Mouse (Mus musculus): ENCODE measurements around the gene Gpr142.

The Gpr142 gene

DNA sequence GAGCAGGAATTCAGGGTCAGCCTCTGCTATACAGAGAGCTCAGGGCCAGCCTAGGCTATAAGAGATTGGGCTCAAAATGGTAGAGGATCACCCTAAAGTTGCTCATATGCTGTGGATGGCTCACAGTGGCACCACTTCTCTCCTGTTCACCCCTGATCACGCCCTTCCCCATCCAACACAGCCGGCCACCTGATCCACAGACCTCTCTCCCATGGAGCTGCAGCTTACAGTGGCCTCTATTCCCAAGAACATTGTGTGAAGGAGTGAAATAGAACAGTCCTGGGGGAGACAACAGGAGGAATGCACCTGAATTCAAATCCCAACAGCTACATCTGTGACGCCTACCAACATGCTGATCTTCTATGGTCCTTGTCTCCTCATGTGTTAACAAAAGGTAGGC is at the start of gene Gpr142:
TSS of gene Gpr142 (plus strand) at position 301 of the 400 bp plus-strand sequence.
- TF ChIP-seq GATA4 (IDR thresholded peaks at IDR 0.05; ENCODE audit: insufficient replicate concordance, low read length): no peak

DNA sequence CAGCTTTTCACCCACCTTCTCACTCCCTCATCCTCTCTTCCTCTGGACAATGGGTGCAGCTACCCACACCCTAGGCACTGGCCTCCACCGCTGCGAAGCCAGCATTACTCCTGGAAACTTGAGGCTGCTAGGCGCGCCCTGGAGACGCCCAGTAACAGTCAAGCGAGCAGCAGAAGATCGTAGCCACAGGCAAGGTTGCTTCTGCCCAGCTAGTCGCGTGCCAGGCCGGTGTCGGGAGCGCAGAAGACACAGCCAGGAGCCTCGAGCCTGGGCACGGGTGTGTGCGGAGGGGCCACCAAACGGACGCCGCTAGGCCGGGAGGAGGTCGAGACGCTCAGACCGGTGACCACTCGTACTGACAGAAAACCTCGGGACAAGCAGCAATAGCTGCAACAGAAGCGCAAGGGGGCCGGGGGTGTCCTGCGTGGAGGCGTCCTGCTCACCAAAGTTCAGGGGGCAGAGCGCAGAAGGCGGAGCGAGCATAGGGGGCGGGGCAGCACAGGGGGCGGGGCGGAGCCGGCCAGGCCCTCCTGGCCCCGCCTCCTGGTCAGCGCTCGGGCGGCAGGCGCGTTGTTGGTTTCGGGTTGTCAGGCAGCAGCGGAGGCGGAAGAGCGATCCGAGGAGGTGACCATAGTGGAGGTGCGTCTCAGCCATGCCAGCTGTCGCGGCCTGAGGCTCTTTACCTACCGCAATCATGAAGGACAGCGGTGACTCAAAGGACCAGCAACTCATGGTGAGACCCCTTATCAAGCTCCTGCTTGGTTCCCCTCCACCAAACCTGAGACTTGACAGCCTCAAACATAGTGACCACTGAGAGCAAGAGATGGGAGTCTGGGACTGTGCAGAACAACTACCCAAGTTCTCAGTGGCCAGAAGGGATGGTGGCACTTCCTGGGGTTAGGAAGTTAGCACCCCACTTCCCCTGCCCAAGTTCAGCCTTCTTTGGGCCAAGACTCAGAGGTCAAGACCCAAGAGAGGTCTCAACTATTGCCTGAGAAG is 33.6 kb upstream of the Gpr142 start, which contains the start of gene Kif19a:
TSS of gene Kif19a (plus strand) at position 569 of the 999 bp plus-strand sequence.
- no peak for TF ChIP-seq GATA4 (IDR thresholded peaks at IDR 0.05; ENCODE audit: insufficient replicate concordance, low read length)

DNA sequence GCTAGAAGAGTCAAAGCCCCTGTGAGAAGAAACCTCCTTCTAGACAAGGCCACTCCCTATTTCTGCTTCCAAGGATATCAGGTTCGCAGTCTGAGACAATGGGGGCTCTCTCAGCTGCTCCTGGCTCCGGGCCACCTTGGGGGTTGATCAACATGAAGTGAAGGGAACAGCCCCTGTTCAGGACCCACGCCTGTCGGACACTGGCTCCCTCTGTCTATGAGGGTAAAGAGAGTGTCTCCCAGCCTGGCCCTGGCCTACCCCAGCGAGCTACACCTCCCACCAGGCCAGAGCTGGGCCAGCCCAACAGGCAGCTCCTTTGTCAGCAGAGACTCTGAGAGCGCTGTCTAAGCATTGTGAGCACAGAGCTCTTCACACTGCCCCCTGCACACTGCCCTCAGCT is 28.8 kb upstream of the Gpr142 start:
- no peak for TF ChIP-seq GATA4 (IDR thresholded peaks at IDR 0.05; ENCODE audit: insufficient replicate concordance, low read length)

DNA sequence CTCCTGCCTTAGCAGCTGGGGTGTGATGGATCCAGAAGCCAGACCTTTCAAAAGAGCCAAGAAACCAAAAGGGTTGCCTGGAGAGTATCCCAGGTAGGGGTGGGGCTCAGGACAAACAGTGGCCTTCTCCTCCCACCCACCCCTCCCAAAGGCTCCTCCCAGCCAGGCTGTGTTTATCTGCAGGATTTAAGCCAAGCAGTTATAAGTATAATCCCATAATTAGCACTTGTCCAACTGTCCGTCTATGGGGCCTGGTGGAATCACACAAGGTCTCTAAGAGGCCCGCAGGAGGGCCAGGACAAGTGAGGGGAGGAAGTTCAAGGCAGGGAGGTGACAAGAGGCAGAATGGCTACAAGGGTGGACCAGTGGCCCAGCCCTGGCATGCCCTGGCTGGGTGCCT is 26.8 kb upstream of the Gpr142 start:
- TF ChIP-seq GATA4 (IDR thresholded peaks at IDR 0.05; ENCODE audit: insufficient replicate concordance, low read length): no peak

DNA sequence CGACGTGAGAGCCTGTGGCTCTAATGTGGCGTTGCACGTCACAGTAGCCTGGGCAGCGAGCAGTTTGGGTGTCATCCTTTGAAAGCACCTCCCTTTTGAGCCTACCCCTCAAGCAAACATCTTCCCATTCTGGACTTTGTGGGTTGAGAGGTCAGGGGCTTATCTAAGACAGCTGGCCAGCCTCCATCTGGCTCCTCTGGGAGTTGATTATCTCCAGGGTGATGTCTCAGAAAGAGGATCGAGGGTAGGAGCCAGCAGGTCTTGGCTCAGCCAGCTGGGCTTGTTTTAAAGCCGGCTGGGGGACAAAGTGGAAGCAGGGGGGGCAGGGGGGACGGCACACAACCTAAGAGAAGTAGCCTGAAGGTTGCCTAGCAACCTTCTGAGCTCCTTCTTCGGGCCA is 18.6 kb upstream of the Gpr142 start:
- TF ChIP-seq GATA4 (IDR thresholded peaks at IDR 0.05; ENCODE audit: insufficient replicate concordance, low read length): no peak

DNA sequence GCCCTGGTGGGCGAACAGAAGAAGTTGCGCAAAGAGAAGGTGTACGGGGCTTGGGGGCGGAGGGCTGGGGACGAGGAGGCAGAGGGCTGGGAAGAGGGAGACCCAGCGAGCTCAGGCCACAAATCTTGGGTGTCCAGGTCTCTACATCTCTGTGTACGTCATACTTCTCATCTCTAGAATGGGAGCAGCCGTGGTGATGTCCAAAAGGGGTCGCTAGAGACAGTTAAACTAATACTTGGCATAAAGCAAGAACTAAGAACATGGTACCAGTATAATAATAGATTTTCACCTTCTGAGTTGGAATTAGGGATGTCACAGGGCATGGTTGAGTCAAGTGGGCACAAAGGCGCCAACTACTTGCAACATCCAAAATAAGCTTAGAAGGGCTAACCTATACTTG is 12.8 kb upstream of the Gpr142 start:
- TF ChIP-seq GATA4 (IDR thresholded peaks at IDR 0.05; ENCODE audit: insufficient replicate concordance, low read length): no peak

DNA sequence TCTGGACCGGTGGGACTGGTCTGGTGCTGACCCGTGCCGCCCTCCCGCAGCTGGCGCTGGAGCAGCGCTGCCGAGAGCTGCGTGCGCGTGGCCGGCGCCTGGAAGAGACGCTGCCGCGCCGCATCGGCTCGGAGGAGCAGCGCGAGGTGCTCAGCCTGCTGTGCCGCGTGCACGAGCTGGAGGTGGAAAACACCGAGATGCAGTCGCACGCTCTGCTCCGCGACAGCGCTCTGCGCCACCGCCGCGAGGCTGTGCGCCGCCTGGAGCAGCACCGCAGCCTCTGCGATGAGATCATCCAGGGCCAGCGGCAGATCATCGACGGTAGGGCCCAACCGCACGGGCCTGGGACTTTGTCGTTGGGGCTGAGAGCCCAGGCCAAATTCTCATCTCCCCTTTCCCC is 12.4 kb upstream of the Gpr142 start:
- no peak for TF ChIP-seq GATA4 (IDR thresholded peaks at IDR 0.05; ENCODE audit: insufficient replicate concordance, low read length)

DNA sequence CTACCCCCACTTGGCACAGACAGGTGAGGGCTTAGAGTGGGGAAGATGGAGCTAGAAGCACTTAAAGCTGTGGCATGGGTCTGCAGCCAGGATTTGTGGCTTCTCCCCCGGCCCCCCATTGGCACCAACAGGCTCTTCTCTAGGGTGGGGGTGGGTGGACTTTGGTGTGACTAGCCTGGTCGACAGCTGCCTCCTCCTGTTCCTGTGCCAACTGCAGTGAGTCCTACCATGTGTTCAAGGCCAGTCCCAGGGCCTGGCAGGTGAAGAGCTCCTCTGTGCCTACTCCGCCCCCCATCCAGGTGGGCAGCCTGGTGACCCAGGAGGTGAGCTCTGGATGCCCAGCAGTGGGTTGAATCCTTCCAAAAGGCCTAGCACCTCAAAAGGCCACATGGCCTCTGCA is 11.1 kb upstream of the Gpr142 start:
- no peak for TF ChIP-seq GATA4 (IDR thresholded peaks at IDR 0.05; ENCODE audit: insufficient replicate concordance, low read length)

DNA sequence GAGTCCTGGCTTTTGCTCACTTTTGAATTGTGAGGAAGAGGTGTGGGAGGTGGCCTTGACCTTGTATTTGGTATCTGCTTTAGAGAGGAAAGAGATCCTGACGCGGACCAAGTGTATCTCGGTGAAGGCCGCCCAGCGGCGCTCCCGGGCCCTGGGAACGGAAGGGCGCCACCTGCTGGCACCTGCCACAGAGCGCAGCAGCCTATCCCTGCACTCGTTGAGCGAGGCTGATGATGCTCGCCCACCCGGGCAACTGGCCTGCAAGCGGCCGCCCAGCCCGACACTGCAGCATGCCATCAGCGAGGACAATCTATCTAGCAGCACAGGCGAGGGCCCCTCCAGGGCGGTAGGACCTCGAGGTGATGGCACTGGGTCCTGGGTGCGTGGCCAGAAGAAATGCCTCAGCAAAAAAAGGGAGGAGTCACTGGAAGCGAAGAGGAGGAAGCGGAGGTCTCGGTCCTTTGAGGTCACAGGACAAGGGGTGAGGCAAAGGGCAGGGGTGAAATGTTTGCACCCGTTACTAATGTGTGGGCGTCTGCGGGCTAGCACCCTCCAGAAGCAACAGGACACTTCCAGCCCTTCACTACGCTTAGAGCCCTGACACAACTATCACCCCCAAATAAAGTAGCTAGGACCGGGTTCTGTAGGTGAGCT is 9.5 kb upstream of the Gpr142 start:
- no peak for TF ChIP-seq GATA4 (IDR thresholded peaks at IDR 0.05; ENCODE audit: insufficient replicate concordance, low read length)

DNA sequence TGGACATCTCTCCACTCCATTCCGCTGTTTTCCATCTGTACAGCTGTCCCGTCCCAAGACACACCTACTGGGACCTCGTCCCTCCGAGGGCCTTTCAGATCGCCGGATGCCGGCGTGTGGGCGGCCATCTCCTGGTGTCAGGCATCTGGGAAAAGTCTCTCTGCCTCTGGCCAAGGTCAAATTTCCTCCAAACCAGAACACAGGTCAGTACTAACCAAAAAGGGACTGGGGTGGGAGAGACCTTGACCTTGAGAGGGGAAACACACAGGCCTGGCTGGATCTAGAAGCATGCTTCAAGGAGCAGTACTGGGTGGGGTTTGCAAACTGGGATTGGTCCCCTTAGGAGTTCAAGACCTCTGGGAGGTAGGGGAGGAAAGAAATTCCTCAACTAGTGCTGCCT is 9.0 kb upstream of the Gpr142 start:
- TF ChIP-seq GATA4 (IDR thresholded peaks at IDR 0.05; ENCODE audit: insufficient replicate concordance, low read length): no peak

DNA sequence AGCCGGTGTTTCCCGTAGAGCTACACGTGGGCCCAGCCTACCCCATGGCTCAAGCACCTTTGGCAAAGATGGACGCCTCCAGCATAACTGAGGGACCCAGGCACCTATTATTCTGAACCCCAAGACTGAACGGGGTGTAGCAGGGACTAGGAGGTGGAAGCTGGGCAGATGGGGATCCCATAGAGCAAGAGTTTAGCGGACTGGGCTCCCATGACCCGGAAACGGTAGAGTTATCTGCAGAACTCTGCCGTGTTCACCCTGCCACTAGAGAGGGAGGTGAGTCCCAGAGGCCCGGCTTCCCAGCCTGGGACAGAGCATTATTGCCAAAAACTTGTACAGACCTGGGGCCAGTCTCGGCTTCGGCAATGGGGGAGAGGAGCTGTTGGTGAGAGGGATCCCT is 8.6 kb upstream of the Gpr142 start:
- no peak for TF ChIP-seq GATA4 (IDR thresholded peaks at IDR 0.05; ENCODE audit: insufficient replicate concordance, low read length)

DNA sequence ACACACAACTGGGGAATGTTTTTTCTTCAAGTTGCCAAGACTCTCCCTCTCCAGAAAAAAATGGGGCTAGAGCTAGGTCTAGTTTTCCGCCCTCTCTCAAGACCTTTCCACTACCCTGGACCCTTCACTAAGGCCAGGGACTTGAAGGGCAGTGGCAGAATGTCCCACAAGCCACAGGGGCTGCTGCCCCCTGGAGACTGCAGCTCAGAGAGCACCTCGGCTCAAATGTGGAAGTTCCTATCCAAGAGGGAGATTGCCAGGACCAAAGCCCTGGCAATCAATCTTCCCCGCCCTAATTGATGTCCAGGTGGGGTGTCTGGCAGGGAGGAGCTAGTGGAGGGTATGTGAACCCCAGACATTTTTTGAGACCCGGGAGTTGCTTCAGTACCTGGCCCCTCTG is 7.9 kb upstream of the Gpr142 start:
- TF ChIP-seq GATA4 (IDR thresholded peaks at IDR 0.05; ENCODE audit: insufficient replicate concordance, low read length): no peak

DNA sequence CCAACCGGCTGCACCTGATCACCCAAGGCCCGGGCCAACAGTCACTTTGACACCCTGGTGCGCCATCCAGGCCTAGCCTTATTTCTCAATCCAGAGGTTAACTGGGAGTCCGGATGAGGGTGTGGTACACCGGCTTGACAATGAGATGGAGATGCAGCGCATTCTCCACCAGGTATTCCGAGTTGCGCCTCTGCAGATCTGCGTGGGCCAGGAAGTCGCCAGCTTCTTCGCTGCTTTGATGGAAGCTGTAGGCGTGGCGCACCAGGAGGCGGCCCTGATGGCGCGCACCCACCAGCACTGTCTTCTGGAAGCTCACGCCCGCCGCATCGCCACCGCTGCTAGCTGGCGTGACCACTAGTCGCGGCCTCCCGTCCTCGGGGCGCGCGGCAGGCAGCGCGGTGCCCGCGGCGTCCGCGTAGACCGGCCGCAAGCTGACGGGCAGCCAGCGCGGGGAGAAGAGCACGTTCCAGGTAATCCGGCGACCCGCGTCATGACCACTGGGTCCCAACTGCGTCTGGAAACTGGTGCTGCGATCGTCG is 7.3 kb upstream of the Gpr142 start:
- TF ChIP-seq GATA4 (IDR thresholded peaks at IDR 0.05; ENCODE audit: insufficient replicate concordance, low read length): no peak

DNA sequence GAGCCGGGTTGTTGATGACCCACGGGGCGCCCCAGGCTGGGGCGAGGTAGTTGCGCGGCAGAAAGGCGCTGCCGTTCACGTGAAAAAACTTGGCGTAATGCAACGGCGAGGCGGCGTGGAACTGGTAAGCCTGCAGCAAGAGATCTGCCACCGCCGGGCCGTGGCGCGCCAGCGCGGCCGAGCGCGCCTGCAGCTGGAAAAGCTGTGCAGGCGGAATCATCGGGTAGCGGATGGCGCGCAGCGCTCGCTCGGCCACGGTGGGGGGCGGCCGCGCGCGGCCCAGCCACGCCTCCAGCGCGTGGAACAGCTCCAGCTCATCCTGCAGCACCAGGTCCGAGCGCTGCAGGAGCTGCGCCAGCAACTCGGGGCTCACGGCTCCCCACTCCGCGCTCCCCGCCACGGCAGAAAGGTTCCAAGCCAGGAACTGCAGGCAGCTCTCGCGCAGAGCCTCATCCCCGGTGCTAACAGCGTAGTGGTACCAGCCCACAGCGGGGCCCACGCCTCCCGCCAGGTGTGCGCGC is 6.8 kb upstream of the Gpr142 start:
- no peak for TF ChIP-seq GATA4 (IDR thresholded peaks at IDR 0.05; ENCODE audit: insufficient replicate concordance, low read length)

DNA sequence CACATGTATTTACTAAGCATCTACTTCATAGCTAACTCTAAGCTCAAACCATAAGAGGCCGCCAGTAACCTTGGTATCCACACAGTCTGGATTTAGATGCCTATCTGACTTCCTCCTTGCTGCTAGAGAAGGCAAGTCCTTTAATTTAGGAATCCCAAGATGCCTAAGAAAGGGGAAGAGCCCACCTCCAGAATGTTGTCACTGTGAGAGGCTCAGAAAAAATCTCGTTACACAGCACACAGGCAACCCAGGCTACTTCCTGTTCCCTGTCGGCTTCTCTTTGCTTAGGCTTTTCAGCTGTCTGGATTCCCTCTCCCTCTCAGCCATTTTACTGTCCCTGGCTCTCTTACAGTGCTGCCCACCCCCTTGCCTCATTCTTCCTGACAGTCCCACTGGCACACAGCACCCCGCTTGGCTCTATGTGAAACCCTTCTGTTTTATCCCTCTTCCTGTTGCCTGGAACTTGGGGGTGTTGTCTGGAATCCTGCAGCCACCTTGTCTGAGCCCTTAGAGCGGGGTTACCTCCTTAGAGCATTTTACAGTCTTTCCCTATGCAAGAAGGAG is 5.7 kb upstream of the Gpr142 start:
- no peak for TF ChIP-seq GATA4 (IDR thresholded peaks at IDR 0.05; ENCODE audit: insufficient replicate concordance, low read length)

Measured in liver, adult (tissue).